Mouse (Mus musculus) heart, embryonic 12.5 days (tissue): ENCODE measurements around the gene Scmh1. TPM values are rescaled to one million over a fixed set of nuclear protein-coding genes. Genes with fewer than 3 reads are reported as not detected.

Experiments
- ATAC-seq: fragments of 200-750 bp; cut with Nextera tagmentation; 2 replicates; pipeline ENCODE4 v1.8.0; 2017; ENCODE audit warnings: moderate TSS enrichment, moderate library complexity; ENCODE audit not compliant: insufficient number of reproducible peaks, low FRiP score
- H3K27ac ChIP-seq: fragments of 300-500 bp; sonication (generic); 2 replicates; pipeline ENCODE4 v1.5.1; 2016; ENCODE audit warnings: mild to moderate bottlenecking, moderate library complexity; ENCODE audit not compliant: poor library complexity, severe bottlenecking
- H3K27me3 ChIP-seq: fragments of 300-500 bp; sonication (generic); replicated peaks from 2 replicates; pipeline ENCODE4 v1.6.1; 2016; ENCODE audit warnings: mild to moderate bottlenecking, moderate library complexity
- H3K36me3 ChIP-seq: fragments of 300-500 bp; sonication (generic); 2 replicates; pipeline ENCODE4 v1.6.1; 2016; ENCODE audit warnings: mild to moderate bottlenecking, moderate library complexity
- H3K4me1 ChIP-seq: fragments of 300-500 bp; sonication (generic); replicated peaks from 2 replicates; pipeline ENCODE4 v1.6.1; 2016; ENCODE audit warnings: mild to moderate bottlenecking
- H3K4me2 ChIP-seq: fragments of 300-500 bp; sonication (generic); 2 replicates; pipeline ENCODE4 v1.6.1; 2016; ENCODE audit warnings: mild to moderate bottlenecking, moderate library complexity
- H3K4me3 ChIP-seq: fragments of 300-500 bp; sonication (generic); 2 replicates; pipeline ENCODE4 v1.5.1; 2016; ENCODE audit warnings: mild to moderate bottlenecking
- H3K9ac ChIP-seq: fragments of 300-500 bp; sonication (generic); 2 replicates; pipeline ENCODE4 v1.6.1; 2016; ENCODE audit warnings: mild to moderate bottlenecking, moderate library complexity
- H3K9me3 ChIP-seq: fragments of 300-500 bp; sonication (generic); replicated peaks from 2 replicates; pipeline ENCODE4 v1.6.1; 2016; ENCODE audit warnings: mild to moderate bottlenecking, moderate library complexity
- WGBS: fragments of 180-500 bp; shearing (Covaris S2); methylation state at CpG from one replicate; pipeline ENCODE4 v1.1.7; 2016; 5-methylcytosine and 5-hydroxymethylcytosine counted together
- polyA plus RNA-seq: library from polyadenylated mRNA; unstranded; fragments of >200 nt; fragmentation: Nextera tagmentation; extraction: Ambion mirVana; gene quantifications from 2 replicates; pipeline ENCODE4 v1.2.1, GENCODE M21; 2016

Scmh1 gene
- polyA plus RNA-seq, 1 experiment from 2014 or later, result 90.1 TPM

DNA sequence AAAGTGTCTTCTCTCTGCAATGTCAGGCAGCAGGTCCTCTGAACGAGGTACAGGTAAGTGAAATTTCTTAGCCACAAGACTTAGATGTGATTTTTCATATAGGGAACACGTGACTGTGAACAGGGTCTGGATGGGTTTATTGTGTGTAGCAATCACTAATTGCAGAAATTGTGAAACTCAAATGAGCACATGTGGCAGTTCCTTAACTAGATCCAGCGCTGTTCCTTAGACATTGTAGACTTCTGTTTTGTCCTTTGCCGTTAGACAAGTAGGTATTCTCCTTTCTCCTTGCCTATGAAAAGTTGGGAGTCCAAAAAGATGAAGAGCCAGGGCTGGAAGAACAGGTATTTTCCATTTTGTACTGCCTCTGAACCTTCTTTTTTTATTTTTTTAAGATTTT lies 106.1 kb downstream of the Scmh1 start:
- Histone ChIP-seq H3K9ac (no peak overlapping the region), H3K27ac (no peak overlapping the region), H3K27me3 (no peaks in the 10 kb centered on the region), H3K4me3 (no peak overlapping the region), H3K4me1 (no peaks in the 10 kb centered on the region), H3K36me3 (peaks cover 57% of the 10 kb centered on the region), H3K9me3 (0 out of 2 replicates have a peak, but pooled peaks cover 3% of the 10 kb centered on the region), H3K4me2 (no peak overlapping the region)
- WGBS, result 92% methylated on average over 4 of the region's 4 CpGs
- no peak for ATAC-seq

DNA sequence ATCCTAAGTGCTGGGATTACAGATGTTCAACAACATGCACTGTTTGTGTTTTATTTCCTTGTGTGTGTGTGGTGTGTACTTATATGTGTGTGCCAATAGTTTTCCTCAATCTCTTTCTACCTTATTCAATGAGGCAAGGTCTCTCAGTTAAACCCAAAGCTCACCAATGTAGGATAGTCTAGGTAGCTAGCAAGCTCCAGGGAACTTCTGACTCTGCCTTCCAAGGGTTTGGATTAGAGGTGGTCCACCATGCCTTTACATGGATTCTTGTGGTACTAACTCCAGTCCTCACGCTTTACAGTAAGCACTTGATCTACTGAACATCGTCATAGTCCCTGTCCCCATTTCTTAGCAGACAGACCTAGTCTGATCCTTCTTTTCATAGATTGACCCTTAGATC lies 109.3 kb downstream of the Scmh1 start:
- ATAC-seq, result no peak
- Histone ChIP-seq H3K27me3 (no peaks in the 10 kb centered on the region), H3K9ac (no peak overlapping the region), H3K4me1 (no peaks in the 10 kb centered on the region), H3K27ac (no peak overlapping the region), H3K36me3 (peaks cover 62% of the 10 kb centered on the region), H3K4me3 (no peak overlapping the region), H3K4me2 (no peak overlapping the region), H3K9me3 (0 out of 2 replicates have a peak, but pooled peaks cover 2% of the 10 kb centered on the region)
- 88% methylated on average over 2 of the region's 2 CpGs for WGBS

DNA sequence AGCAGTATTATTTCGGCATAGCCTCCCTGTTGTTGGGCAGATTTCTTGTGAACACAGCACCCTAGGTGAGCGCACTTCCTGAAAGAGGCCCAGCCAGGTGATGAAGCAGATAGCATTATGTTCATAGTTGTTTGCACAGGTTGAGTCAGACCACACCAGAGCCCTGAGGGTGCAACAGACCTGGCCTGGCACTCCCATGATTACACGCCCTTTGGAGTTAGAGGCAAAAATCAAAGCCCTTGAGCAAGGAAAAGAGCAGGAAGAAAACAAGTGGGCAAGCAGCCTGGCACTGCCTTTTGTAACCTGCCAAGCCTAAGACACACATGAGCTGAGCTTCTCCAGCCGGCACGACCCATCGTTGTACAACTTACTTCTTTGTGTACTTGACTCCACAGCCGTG lies 111.4 kb downstream of the Scmh1 start:
- no peak overlapping the region for H3K4me3 ChIP-seq
- no peaks in the 10 kb centered on the region for H3K9me3 ChIP-seq
- no peaks in the 10 kb centered on the region for H3K27me3 ChIP-seq
- no peak overlapping the region for H3K4me2 ChIP-seq
- no peak for ATAC-seq
- H3K36me3 ChIP-seq, result peaks cover 67% of the 10 kb centered on the region
- H3K27ac ChIP-seq, result no peak overlapping the region
- no peak overlapping the region for H3K9ac ChIP-seq
- no peaks in the 10 kb centered on the region for H3K4me1 ChIP-seq
- 92% methylated on average over 7 of the region's 7 CpGs for WGBS

DNA sequence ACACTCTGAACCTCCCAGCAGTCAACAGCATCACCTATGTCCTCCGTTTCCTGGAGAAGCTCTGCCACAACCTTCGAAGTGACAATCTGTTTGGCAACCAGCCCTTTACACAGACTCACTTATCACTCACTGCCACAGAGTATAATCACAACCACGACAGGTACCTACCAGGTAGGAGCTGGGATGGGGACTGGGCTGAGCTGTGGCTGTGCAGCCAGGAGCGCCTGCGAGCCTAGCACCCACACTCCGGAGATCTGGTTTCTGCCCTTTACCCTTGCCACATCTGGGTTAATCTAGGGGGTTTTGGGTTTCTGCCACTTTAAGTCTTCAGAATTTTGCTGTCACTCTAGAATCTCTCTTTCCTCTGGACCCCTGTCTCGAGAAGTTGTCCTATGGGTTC lies 111.8 kb downstream of the Scmh1 start:
- no peak for ATAC-seq
- H3K9me3 ChIP-seq, result no peaks in the 10 kb centered on the region
- WGBS, result 83% methylated on average over 7 of the region's 7 CpGs
- peaks cover 68% of the 10 kb centered on the region for H3K36me3 ChIP-seq
- H3K27me3 ChIP-seq, result no peaks in the 10 kb centered on the region
- no peaks in the 10 kb centered on the region for H3K4me1 ChIP-seq
- no peak overlapping the region for H3K4me3 ChIP-seq
- no peak overlapping the region for H3K27ac ChIP-seq
- H3K4me2 ChIP-seq, result no peak overlapping the region
- H3K9ac ChIP-seq, result no peak overlapping the region

DNA sequence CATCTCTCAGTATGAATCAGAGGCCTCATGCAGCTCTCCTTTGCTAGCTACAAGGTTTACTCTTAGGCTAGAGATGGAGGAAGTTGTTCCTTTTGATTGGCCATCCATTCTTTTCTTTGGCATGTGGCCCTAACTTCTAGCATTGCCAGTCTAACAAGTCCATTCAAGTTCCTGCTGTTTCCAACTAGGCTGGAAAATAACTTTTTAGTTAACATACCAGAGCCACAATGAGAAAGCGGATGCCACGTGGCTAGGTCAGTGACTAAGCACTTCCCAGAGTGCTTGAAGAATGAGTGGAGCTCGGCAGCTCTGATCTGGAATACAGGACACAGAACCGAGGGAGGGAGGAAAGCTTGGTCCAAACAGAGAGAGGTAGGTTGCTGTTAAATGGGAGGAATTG lies 112.3 kb downstream of the Scmh1 start:
- H3K4me1 ChIP-seq, result no peaks in the 10 kb centered on the region
- peaks cover 72% of the 10 kb centered on the region for H3K36me3 ChIP-seq
- no peak overlapping the region for H3K4me3 ChIP-seq
- WGBS, result 72% methylated on average over 4 of the region's 4 CpGs
- no peaks in the 10 kb centered on the region for H3K9me3 ChIP-seq
- H3K27ac ChIP-seq, result no peak overlapping the region
- no peak for ATAC-seq
- no peak overlapping the region for H3K9ac ChIP-seq
- no peaks in the 10 kb centered on the region for H3K27me3 ChIP-seq
- no peak overlapping the region for H3K4me2 ChIP-seq

DNA sequence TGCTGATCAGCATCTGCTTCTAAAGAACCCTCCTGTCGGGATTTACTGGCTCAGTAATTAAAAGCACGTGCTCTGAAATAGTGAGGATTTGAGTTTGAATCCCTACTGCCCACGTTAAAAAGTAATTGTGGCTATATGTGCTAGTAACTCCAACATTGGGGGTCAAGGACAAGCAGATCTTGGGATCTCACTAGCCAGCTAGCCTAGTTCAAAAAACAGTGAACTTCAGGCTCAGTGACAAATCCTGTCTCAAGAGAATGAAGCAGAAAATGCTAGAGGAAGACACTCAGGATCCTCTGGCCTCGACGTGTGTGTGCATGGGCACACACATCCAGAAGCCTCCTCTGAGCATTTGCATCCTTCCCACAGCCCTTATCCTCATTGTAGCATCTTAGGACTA lies 116.7 kb downstream of the Scmh1 start:
- Histone ChIP-seq H3K27me3 (no peaks in the 10 kb centered on the region), H3K4me1 (no peaks in the 10 kb centered on the region), H3K36me3 (peaks cover 90% of the 10 kb centered on the region), H3K4me2 (no peak overlapping the region), H3K27ac (no peak overlapping the region), H3K4me3 (no peak overlapping the region), H3K9me3 (no peaks in the 10 kb centered on the region), H3K9ac (no peak overlapping the region)
- WGBS, result 80% methylated on average over 5 of the region's 5 CpGs
- no peak for ATAC-seq

DNA sequence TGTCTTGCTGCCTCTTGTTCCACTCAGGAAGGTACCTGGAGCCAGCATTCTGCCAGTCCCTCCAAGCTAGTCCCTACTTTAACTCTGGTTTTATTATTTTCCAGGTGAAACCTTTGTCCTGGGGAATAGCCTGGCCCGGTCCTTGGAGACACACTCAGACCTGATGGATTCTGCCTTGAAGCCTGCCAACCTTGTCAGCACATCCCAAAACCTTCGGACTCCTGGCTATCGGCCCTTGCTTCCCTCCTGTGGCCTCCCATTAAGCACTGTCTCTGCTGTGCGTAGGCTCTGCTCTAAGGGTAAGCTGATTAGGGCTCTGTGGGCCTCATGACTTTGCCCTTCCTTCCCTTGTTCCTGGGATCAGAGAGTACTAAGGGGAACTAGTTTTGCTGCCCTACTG lies 117.3 kb downstream of the Scmh1 start:
- WGBS, result 82% methylated on average over 4 of the region's 4 CpGs
- Histone ChIP-seq H3K27me3 (no peaks in the 10 kb centered on the region), H3K4me1 (no peaks in the 10 kb centered on the region), H3K27ac (no peak overlapping the region), H3K4me2 (no peak overlapping the region), H3K9me3 (no peaks in the 10 kb centered on the region), H3K36me3 (peaks cover 87% of the 10 kb centered on the region), H3K4me3 (no peak overlapping the region), H3K9ac (no peak overlapping the region)
- ATAC-seq, result no peak

DNA sequence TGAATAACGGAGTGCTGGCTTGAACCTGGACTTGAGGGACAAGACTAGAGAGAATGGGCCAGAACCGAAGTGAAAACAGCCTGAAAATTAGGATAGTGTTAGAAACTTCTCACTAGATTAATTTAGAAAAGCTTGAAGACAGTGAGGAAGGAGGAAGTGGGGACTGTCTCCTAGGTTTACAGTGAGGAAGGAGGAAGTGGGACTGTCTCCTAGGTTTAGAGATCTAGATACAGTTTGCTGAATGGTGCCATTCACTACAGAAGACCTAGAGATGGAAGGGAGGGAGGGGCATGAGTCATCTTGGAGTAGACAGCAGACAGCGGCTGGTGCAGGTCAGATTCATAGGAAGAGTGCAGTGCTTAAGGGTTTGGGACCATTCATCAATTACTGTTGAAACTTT lies 118.0 kb downstream of the Scmh1 start:
- Histone ChIP-seq H3K9me3 (no peaks in the 10 kb centered on the region), H3K27me3 (no peaks in the 10 kb centered on the region), H3K4me1 (no peaks in the 10 kb centered on the region), H3K4me3 (no peak overlapping the region), H3K36me3 (peaks cover 85% of the 10 kb centered on the region), H3K4me2 (no peak overlapping the region), H3K9ac (no peak overlapping the region), H3K27ac (no peak overlapping the region)
- 83% methylated on average over 3 of the region's 3 CpGs for whole genome bisulfite sequencing
- no peak for ATAC-seq

DNA sequence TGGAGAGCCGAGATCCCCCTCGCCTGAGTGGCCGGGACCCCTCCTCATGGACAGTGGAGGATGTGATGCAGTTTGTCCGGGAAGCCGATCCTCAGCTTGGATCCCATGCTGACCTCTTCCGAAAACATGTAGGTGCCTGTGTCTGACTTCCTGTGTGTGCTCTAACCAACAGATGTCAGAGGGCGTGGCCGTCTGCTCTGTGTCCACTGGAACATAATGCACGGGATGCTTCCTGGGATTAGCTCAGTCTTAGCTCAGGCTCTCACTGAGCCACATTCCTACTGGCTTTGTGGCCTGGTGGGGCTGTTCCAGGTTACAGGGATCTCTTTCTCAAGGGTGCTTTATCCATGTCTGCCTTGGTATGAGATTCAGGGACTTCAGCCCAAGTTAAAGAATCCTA lies 123.1 kb downstream of the Scmh1 start:
- Histone ChIP-seq H3K4me2 (no peak overlapping the region), H3K27me3 (no peaks in the 10 kb centered on the region), H3K27ac (no peak overlapping the region), H3K4me1 (no peaks in the 10 kb centered on the region), H3K36me3 (peaks cover 87% of the 10 kb centered on the region), H3K4me3 (no peak overlapping the region), H3K9me3 (no peaks in the 10 kb centered on the region), H3K9ac (no peak overlapping the region)
- WGBS, result 85% methylated on average over 9 of the region's 9 CpGs
- ATAC-seq, result no peak

DNA sequence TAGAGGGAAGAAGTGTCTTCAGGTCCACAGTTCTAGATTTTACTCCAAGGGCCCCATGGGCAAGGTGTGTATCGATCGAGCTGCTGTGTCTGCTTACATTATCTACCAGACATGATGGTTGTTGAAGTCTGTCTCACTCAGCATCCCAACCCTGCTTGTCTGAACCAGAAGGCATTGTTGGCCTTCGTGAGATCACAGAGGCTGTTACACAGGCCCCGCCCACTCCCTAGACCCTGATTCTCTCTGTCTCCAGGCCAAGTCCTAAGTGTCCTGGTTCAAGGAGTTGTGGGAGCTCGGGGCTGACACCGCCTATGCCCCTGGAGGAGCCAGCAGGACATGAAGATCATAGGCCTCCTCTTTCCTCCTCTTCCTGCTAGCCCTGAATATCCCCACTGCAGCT lies 126.9 kb downstream of the Scmh1 start, which contains the start of gene Slfnl1:
Gene Slfnl1 (plus strand): TSS at position 246 of the 400 bp plus-strand sequence.
- no peaks in the 10 kb centered on the region for H3K9me3 ChIP-seq
- 81% methylated on average over 6 of the region's 6 CpGs for WGBS
- H3K9ac ChIP-seq, result no peak within 1 kb of the TSS
- H3K4me3 ChIP-seq, result no peak within 1 kb of the TSS
- no peak for ATAC-seq
- peaks cover 77% of the 10 kb centered on the region for H3K36me3 ChIP-seq
- no peak within 1 kb of the TSS for H3K27ac ChIP-seq
- H3K4me2 ChIP-seq, result no peak within 1 kb of the TSS
- H3K4me1 ChIP-seq, result no peaks in the 10 kb centered on the region
- H3K27me3 ChIP-seq, result no peaks in the 10 kb centered on the region

DNA sequence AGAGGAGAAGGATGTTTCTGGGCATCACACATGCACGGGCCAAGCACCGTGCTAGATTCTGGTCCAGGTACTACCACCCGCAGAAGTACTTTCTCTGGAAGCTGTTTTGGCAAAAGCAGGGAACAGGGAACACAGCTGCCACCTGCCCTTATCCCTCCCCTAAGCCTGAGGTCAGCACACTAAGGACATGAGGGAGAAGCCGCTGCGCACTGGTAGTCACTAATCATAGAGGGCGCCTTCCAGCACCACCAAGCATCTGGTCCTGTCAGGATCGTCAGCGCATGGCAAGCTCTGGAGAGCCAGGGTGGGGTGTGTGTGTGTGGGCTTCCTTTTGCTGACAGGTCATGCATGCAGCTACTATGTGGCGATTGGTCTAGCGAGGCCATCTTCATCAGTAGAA lies 133.6 kb downstream of the Scmh1 start:
- H3K4me3 ChIP-seq, result no peak overlapping the region
- ATAC-seq, result no peak
- H3K9ac ChIP-seq, result no peak overlapping the region
- peaks cover 75% of the 10 kb centered on the region for H3K36me3 ChIP-seq
- H3K4me2 ChIP-seq, result no peak overlapping the region
- H3K4me1 ChIP-seq, result no peaks in the 10 kb centered on the region
- H3K27me3 ChIP-seq, result no peaks in the 10 kb centered on the region
- WGBS, result 92% methylated on average over 10 of the region's 10 CpGs
- H3K9me3 ChIP-seq, result no peaks in the 10 kb centered on the region
- H3K27ac ChIP-seq, result no peak overlapping the region

DNA sequence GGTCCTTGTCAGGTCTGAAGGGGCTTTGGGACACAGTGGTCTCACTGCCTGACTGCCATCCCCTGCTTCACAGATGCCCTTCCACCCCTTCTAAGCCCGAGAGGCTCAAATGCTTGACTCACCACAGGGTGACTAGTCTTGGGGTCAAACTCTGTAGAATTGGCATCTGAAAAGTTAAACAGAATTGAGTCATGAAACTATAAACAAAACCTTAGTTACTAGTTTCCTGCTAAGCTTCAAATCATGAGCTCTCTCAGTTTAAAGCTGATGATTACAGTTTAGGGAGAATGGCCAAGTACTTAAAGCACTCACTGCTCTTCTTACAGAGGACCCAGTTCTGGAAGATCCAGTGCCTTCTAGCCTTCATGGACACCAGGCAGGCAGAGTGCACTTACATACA lies 139.8 kb downstream of the Scmh1 start:
- Histone ChIP-seq H3K4me1 (no peaks in the 10 kb centered on the region), H3K9ac (no peak overlapping the region), H3K27me3 (no peaks in the 10 kb centered on the region), H3K27ac (no peak overlapping the region), H3K9me3 (no peaks in the 10 kb centered on the region), H3K4me2 (no peak overlapping the region), H3K4me3 (no peak overlapping the region), H3K36me3 (peaks cover 93% of the 10 kb centered on the region)
- 91% methylated on average over 1 of the region's 1 CpGs for WGBS
- ATAC-seq, result no peak
